Mouse (Mus musculus) regulatory T cell (primary cell): ENCODE data around the gene Dtnb.

Experiments
- in situ Hi-C: fragments of 300-600 bp; cut with MboI, MseI; formaldehyde crosslinking; loops from one replicate; pipeline ENCODE4 v1.15.1; 2025; ENCODE audit warnings: high pct_unique_total_duplicates

Gene Dtnb

GRCm38 (mm10) chr12:3572581-3573397 lies 608 bp downstream of the Dtnb start:
- in situ Hi-C loops = no loop called here

DNA sequence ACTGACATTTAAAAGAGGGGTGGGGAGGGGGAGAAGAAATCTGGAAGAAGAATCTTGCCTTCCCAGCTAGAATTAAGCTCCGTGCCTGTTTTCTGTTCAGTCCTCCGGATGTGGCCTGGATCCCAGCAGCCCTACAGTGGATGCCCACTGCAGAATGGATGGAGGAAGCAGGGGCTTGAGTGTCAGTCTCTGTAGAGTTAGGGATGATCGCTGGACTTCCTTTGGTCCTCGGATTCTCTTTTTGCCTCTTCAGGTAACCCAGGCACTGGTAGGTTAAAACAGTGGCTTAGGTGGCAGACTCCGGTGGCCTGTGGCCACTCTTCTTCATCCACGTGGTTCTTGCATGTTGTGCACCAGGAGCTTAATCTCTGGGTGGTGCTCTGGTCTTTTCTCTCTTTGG lies 1.2 kb downstream of the Dtnb start:
- in situ Hi-C loops = no loop called here

- in situ Hi-C loops = no loop called here
These were observed 2.5 kb downstream of the Dtnb start for GRCm38 (mm10) chr12:3574670-3575069.

GRCm38 (mm10) chr12:3579958-3580530 lies 7.9 kb downstream of the Dtnb start:
- in situ Hi-C loops = no loop called here

- in situ Hi-C loops = no loop called here
These were observed 10.4 kb downstream of the Dtnb start for GRCm38 (mm10) chr12:3582604-3583003.

GRCm38 (mm10) chr12:3585525-3585924 lies 13.3 kb downstream of the Dtnb start:
- in situ Hi-C loops = no loop called here

GRCm38 (mm10) chr12:3587010-3587409 lies 14.8 kb downstream of the Dtnb start:
- in situ Hi-C loops = no loop called here

GRCm38 (mm10) chr12:3590039-3590438 lies 17.9 kb downstream of the Dtnb start:
- in situ Hi-C loops = no loop called here

- in situ Hi-C loops = no loop called here
These were observed 19.4 kb downstream of the Dtnb start for GRCm38 (mm10) chr12:3591595-3591994.

DNA sequence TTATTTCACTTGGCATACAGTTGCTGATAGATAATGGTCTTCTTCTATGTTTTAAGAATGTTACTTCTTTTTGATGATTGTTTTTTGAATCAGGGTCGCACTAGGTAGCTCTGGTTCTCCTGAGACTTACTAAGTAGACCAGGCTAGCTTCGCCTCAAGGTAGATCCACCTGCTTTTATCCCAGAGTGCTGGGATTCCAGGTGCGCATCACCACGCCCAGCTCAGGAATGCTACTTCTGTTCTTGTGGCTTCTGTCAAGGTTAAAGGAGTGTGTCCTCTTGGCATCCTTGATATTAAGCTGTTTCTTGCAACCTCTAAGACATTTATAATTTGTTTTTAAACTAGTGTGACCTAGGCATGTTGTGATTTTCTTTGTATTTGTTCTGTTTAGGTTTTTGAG lies 30.6 kb downstream of the Dtnb start:
- in situ Hi-C loops = no loop called here

GRCm38 (mm10) chr12:3606202-3606601 lies 34.0 kb downstream of the Dtnb start:
- in situ Hi-C loops = no loop called here

- in situ Hi-C loops = no loop called here
These were observed 37.6 kb downstream of the Dtnb start for GRCm38 (mm10) chr12:3609747-3610146.

DNA sequence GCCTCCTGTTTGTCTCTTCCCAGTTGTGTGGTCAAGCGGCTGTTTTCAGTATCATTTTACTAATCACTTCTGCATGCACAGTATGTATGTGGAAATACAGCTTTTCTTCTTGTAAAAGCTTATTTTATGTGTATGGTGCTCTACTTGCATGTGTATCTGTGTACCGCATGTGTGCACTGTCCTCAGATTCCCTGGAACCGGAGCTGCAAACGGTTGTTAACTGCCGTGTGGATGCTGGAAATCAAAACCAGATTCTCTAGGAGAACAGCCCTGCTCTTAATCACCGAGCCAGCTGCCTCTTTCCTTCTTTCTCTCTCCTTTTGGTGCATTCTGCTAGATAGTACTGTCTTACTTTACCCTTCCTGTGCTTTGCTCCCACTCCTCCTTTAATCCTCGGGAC lies 39.7 kb downstream of the Dtnb start:
- in situ Hi-C loops = no loop called here

DNA sequence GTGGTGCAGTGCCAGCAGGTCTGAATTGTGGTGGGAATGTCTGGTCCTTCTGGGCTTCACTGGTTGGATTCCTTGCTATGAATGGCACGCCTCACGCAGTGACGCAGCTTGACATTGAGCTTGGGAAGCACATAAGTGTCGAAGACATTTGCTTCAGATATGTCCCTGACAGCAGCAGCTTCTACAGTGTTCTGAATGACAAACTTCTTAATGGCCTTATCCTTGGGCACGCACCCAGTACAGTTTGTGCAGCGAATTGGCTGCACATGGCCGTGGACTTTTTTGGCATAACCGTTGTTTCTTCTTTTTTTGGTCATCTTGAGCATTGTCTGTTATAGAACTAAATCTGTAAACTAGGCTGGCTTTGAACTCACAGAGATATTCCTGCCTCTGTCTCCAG lies 42.9 kb downstream of the Dtnb start:
- in situ Hi-C loops = no loop called here

- in situ Hi-C loops = no loop called here
These were observed 46.2 kb downstream of the Dtnb start for GRCm38 (mm10) chr12:3618144-3619020.

- in situ Hi-C loops = no loop called here
These were observed 46.8 kb downstream of the Dtnb start for GRCm38 (mm10) chr12:3619021-3619367.

- in situ Hi-C loops = no loop called here
These were observed 54.7 kb downstream of the Dtnb start for GRCm38 (mm10) chr12:3626880-3627279.

DNA sequence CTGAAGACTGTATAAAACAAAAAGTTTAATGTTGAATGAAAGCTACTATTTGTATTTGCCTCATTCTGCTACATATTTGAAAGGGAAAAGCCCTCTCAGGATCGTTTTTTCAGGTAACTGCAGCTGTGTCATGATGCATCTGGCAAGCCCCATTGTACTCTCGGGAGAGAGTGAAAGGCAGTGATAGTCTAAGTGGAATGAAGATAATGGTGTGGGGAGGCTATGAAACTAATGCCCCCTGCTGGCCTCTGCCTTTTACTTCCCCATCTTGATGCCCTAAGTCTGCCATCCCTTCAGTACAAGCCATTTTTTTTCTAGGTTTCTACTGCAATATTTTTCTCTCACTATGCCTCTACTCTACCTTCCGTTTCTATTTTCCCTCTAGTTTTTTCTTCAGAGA lies 69.8 kb downstream of the Dtnb start:
- in situ Hi-C loops = no loop called here

DNA sequence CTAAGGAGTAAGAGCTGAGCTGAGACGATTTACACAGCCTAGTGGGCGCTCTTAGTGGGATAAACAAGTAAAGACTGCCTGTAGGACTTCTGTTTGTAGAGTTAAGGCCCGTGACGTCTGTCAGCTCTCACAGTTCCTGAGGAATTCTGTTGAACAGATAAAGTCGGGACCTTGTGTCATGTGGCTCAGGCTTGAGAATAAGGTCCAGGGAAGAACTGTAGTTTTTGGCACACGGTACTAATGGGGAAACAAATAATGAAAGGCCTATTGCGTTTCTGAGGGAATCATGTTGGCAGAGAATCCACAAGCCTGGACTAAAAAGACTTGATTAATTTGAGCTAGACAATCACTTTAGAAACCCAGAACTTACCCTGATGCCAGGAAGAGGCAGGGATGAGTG lies 84.6 kb downstream of the Dtnb start:
- in situ Hi-C loops = no loop called here

DNA sequence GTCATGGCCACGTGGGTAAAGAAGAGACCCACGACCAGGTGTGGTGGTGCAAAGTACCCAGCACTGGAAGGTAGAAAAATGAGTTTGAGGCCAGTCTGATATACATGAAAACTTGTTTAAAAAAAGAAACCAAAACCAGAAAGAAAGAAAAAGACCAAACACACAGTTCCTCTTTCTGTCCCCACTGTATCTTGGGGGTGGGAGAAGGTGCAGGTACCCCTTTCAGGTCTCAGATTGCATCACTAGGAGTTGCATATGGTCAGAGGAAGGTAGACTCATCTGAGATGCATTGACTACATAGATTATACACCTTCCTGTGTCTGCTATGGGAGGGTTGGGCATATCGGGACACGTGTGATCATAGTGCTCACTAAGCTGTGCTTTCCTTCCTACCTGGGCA lies 85.1 kb downstream of the Dtnb start:
- in situ Hi-C loops = no loop called here

DNA sequence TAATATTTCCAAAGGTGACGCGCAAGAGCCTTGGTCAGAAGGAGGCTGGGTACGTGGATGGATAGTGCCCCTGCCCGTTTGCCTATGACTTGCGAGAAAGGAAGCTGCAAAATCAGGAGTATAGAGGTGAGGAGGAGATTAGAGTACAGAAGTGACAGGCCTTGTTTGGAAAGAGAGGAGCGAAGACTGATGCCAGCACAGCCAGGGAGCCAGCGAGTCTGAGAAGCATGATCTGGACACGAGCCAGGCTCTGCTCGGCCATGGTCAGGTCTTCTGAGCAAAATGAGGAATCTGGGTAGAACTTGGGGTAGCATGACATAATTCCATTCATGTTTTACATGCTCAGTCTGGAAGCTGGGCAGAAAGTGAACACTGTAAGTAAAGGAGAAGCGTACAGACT lies 85.6 kb downstream of the Dtnb start:
- in situ Hi-C loops = no loop called here

DNA sequence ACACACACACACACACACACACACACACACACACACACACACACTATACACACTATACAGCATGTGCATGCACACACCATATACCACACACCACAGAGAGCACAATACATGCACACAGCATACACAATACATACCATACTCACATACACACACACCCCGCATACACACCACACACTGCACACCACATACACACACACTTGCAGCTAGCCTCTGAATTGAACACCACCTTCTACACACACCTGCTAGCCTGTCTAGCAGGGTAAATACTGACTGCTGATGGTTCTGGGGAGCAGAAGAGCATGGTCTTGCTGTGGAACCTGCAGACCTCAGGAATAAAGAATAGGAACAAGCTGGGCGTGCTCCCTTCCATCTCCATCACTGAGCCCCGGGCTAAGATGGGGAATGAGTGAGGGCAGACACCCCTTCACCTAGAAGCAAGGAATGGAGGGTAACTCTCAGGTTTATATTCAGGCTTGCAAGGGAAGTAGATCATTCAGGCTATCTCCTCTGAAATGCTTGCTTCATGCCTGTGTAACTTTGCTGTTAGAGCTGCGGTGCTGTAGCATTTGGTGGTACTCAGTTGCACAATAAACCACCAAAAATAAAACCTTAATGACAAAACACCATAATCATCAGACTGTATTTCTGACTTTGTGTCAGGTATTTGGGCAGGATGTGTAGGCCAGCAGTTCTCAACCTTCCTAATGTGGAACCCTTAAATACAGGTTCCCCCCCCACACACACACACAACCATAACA lies 87.6 kb downstream of the Dtnb start:
- in situ Hi-C loops = no loop called here
